Mouse (Mus musculus) MEL-GATA-1-ER (cell line): Measurements from ENCODE around the gene Tmcc1.

Experiments used
- DNase-seq: peaks from one replicate; pipeline ENCODE4 v3.0.0-alpha.2; 2012; ENCODE audit warnings: low read depth; ENCODE audit errors: extremely low read depth

The Tmcc1 gene

GRCm38 (mm10) chr6:116015902-116016301 lies 177.4 kb downstream of the Tmcc1 start:
- no peak for DNase-seq

GRCm38 (mm10) chr6:116014111-116014510 lies 179.2 kb downstream of the Tmcc1 start:
- no peak for DNase-seq

- no peak for DNase-seq
Observed at GRCm38 (mm10) chr6:116013687-116014086, 179.6 kb downstream of the Tmcc1 start.

GRCm38 (mm10) chr6:116010541-116010940 lies 182.7 kb downstream of the Tmcc1 start:
- peak; percentile 58 for DNase-seq

GRCm38 (mm10) chr6:116009426-116009825 lies 183.9 kb downstream of the Tmcc1 start:
- no peak for DNase-seq

GRCm38 (mm10) chr6:116007561-116008173 lies 185.6 kb downstream of the Tmcc1 start:
- DNase-seq = no peak

GRCm38 (mm10) chr6:116006731-116007130 lies 186.6 kb downstream of the Tmcc1 start:
- DNase-seq = no peak

- DNase-seq = no peak
Observed at GRCm38 (mm10) chr6:116005959-116006288, 187.4 kb downstream of the Tmcc1 start.

GRCm38 (mm10) chr6:116005275-116005958 lies 187.9 kb downstream of the Tmcc1 start:
- no peak for DNase-seq

GRCm38 (mm10) chr6:116004716-116005115 lies 188.6 kb downstream of the Tmcc1 start:
- no peak for DNase-seq

GRCm38 (mm10) chr6:116004069-116004468 lies 189.2 kb downstream of the Tmcc1 start:
- no peak for DNase-seq

GRCm38 (mm10) chr6:116003516-116003915 lies 189.8 kb downstream of the Tmcc1 start:
- no peak for DNase-seq

- no peak for DNase-seq
Observed at GRCm38 (mm10) chr6:116002311-116003104, 190.8 kb downstream of the Tmcc1 start.

GRCm38 (mm10) chr6:116000851-116001250 lies 192.4 kb downstream of the Tmcc1 start:
- DNase-seq = no peak

GRCm38 (mm10) chr6:115999227-115999626 lies 194.1 kb downstream of the Tmcc1 start:
- DNase-seq = no peak

GRCm38 (mm10) chr6:115998758-115999157 lies 194.5 kb downstream of the Tmcc1 start:
- DNase-seq = no peak

GRCm38 (mm10) chr6:115997726-115998311 lies 195.5 kb downstream of the Tmcc1 start:
- DNase-seq = no peak

GRCm38 (mm10) chr6:115996171-115996851 lies 197.0 kb downstream of the Tmcc1 start:
- peak; percentile 38 for DNase-seq

- DNase-seq = no peak
Observed at GRCm38 (mm10) chr6:115995531-115995941, 197.8 kb downstream of the Tmcc1 start.

GRCm38 (mm10) chr6:115994877-115995520 lies 198.3 kb downstream of the Tmcc1 start, which contains the start of gene Plxnd1:
Gene Plxnd1, minus strand, starts transcription at chr6:115995005.
- DNase-seq = peak; percentile 69
